Mouse (Mus musculus) midbrain, embryonic 14.5 days (tissue): ENCODE measurements at regions not wholly inside any gene's neighbourhood (a gene's known extent, or its start where the extent isn't known, plus 50 kb on each side); places are given as distances from the start of the nearest gene placed in this dataset.

Source experiments
- ATAC-seq: fragments of 200-750 bp; cut with Nextera tagmentation; 2 replicates; pipeline ENCODE4 v1.8.0; 2017; ENCODE audit warnings: moderate number of reproducible peaks, moderate library complexity; ENCODE audit not compliant: low FRiP score, low TSS enrichment
- DNase-seq: peaks from one replicate; pipeline ENCODE4 v3.0.0-alpha.2; 2015
- H3K27ac ChIP-seq: fragments of 300-500 bp; sonication (generic); replicated peaks from 2 replicates; pipeline ENCODE4 v1.5.1; 2014; ENCODE audit warnings: mild to moderate bottlenecking, low read depth, low read length, moderate library complexity
- H3K27me3 ChIP-seq: fragments of 300-500 bp; sonication (generic); 2 replicates; pipeline ENCODE4 v1.6.1; 2014; ENCODE audit warnings: low read length, control low read depth, mixed read lengths; ENCODE audit not compliant: control insufficient read depth, insufficient read depth
- H3K36me3 ChIP-seq: fragments of 300-500 bp; sonication (generic); 2 replicates; pipeline ENCODE4 v1.6.1; 2014; ENCODE audit warnings: low read length, control low read depth; ENCODE audit not compliant: control insufficient read depth, insufficient read depth
- H3K4me1 ChIP-seq: fragments of 300-500 bp; sonication (generic); 2 replicates; pipeline ENCODE4 v1.6.1; 2014; ENCODE audit warnings: mild to moderate bottlenecking, antibody characterized with exemption, low read length, control low read depth; ENCODE audit not compliant: control insufficient read depth, insufficient read depth
- H3K4me2 ChIP-seq: fragments of 300-500 bp; sonication (generic); 2 replicates; pipeline ENCODE4 v1.6.1; 2014; ENCODE audit warnings: mild to moderate bottlenecking, low read length, moderate library complexity
- H3K4me3 ChIP-seq: fragments of 300-500 bp; sonication (generic); replicated peaks from 2 replicates; pipeline ENCODE4 v1.5.1; 2014; ENCODE audit warnings: low read depth, low read length
- H3K9ac ChIP-seq: fragments of 300-500 bp; sonication (generic); replicated peaks from 2 replicates; pipeline ENCODE4 v1.6.1; 2014; ENCODE audit warnings: mild to moderate bottlenecking, low read length, moderate library complexity
- H3K9me3 ChIP-seq: fragments of 300-500 bp; sonication (generic); 2 replicates; pipeline ENCODE4 v1.6.1; 2016; ENCODE audit warnings: low read length, control low read depth, mixed read lengths; ENCODE audit not compliant: control insufficient read depth
- WGBS: fragments of 180-500 bp; shearing (Covaris S2); extraction: QIAGEN DNeasy Blood & Tissue Kit; methylation state at CpG from one replicate; pipeline ENCODE4 v1.1.7; 2014; 5-methylcytosine and 5-hydroxymethylcytosine counted together

GRCm38 (mm10) chr7:83140658-83141057 is 273.5 kb downstream of the Mex3b start:
- H3K36me3 ChIP-seq: no peaks in the 10 kb centered on the region
- no peaks in the 10 kb centered on the region for H3K4me1 ChIP-seq
- no peaks in the 10 kb centered on the region for H3K9me3 ChIP-seq
- H3K4me3 ChIP-seq: no peak overlapping the region
- H3K27ac ChIP-seq: no peak overlapping the region
- ATAC-seq (no peak), DNase-seq (no peak)
- WGBS: 93% methylated on average over 3 of the region's 3 CpGs
- H3K9ac ChIP-seq: no peak overlapping the region
- no peak overlapping the region for H3K4me2 ChIP-seq
- no peaks in the 10 kb centered on the region for H3K27me3 ChIP-seq

GRCm38 (mm10) chr7:83144018-83144417 is 276.9 kb downstream of the Mex3b start:
- Histone ChIP-seq H3K9ac (no peak overlapping the region), H3K27ac (no peak overlapping the region), H3K4me2 (no peak overlapping the region), H3K9me3 (no peaks in the 10 kb centered on the region), H3K4me1 (no peaks in the 10 kb centered on the region), H3K4me3 (no peak overlapping the region), H3K36me3 (no peaks in the 10 kb centered on the region), H3K27me3 (no peaks in the 10 kb centered on the region)
- 80% methylated on average over 5 of the region's 5 CpGs for WGBS
- DNase-seq: no peak
- ATAC-seq: no peak

- Histone ChIP-seq H3K4me2 (no peak overlapping the region), H3K4me3 (no peak overlapping the region), H3K9me3 (no peaks in the 10 kb centered on the region), H3K4me1 (no peaks in the 10 kb centered on the region), H3K27me3 (no peaks in the 10 kb centered on the region), H3K9ac (no peak overlapping the region), H3K36me3 (no peaks in the 10 kb centered on the region), H3K27ac (no peak overlapping the region)
- no peak for DNase-seq
- no peak for ATAC-seq
- 88% methylated on average over 5 of the region's 5 CpGs for WGBS
Measured at GRCm38 (mm10) chr7:83145551-83145950, 278.4 kb downstream of the Mex3b start.

- no peak for DNase-seq
- 80% methylated on average over 2 of the region's 2 CpGs for WGBS
Measured at GRCm38 (mm10) chr7:83161226-83161625, 294.1 kb downstream of the Mex3b start.

GRCm38 (mm10) chr7:83162868-83163267 is 295.7 kb downstream of the Mex3b start:
- Histone ChIP-seq H3K4me3 (no peak overlapping the region), H3K4me1 (no peaks in the 10 kb centered on the region), H3K36me3 (no peaks in the 10 kb centered on the region), H3K27me3 (no peaks in the 10 kb centered on the region), H3K9ac (no peak overlapping the region), H3K4me2 (no peak overlapping the region), H3K9me3 (no peaks in the 10 kb centered on the region), H3K27ac (no peak overlapping the region)
- DNase-seq (no peak), ATAC-seq (no peak)
- 67% methylated on average over 3 of the region's 3 CpGs for WGBS

More at GRCm38 (mm10) chr7:83161226-83161625, 294.1 kb downstream of the Mex3b start:
- H3K27me3 ChIP-seq: no peaks in the 10 kb centered on the region
- no peak overlapping the region for H3K9ac ChIP-seq
- H3K4me1 ChIP-seq: no peaks in the 10 kb centered on the region
- no peak overlapping the region for H3K27ac ChIP-seq
- no peak overlapping the region for H3K4me3 ChIP-seq
- no peak overlapping the region for H3K4me2 ChIP-seq
- no peak for ATAC-seq
- no peaks in the 10 kb centered on the region for H3K9me3 ChIP-seq
- no peaks in the 10 kb centered on the region for H3K36me3 ChIP-seq

GRCm38 (mm10) chr7:83179403-83179802 is 312.3 kb downstream of the Mex3b start:
- DNase-seq: no peak
- ATAC-seq: no peak
- no peak overlapping the region for H3K27ac ChIP-seq
- no peaks in the 10 kb centered on the region for H3K27me3 ChIP-seq
- no peak overlapping the region for H3K4me3 ChIP-seq
- no peak overlapping the region for H3K9ac ChIP-seq
- H3K36me3 ChIP-seq: no peaks in the 10 kb centered on the region
- H3K4me1 ChIP-seq: no peaks in the 10 kb centered on the region
- no peaks in the 10 kb centered on the region for H3K9me3 ChIP-seq
- 95% methylated on average over 1 of the region's 1 CpGs for WGBS
- H3K4me2 ChIP-seq: no peak overlapping the region

- ATAC-seq: no peak
- Histone ChIP-seq H3K4me2 (no peak overlapping the region), H3K4me3 (no peak overlapping the region), H3K9ac (no peak overlapping the region), H3K36me3 (no peaks in the 10 kb centered on the region), H3K9me3 (0 out of 2 replicates have a peak, but pooled peaks cover 2% of the 10 kb centered on the region), H3K4me1 (no peaks in the 10 kb centered on the region), H3K27ac (no peak overlapping the region), H3K27me3 (no peaks in the 10 kb centered on the region)
- DNase-seq: no peak
- 95% methylated on average over 9 of the region's 9 CpGs for WGBS
Measured at GRCm38 (mm10) chr7:83186341-83186740, 319.2 kb downstream of the Mex3b start.

- WGBS: 86% methylated on average over 12 of the region's 12 CpGs
- Histone ChIP-seq H3K4me3 (no peak overlapping the region), H3K27ac (no peak overlapping the region), H3K4me2 (no peak overlapping the region), H3K27me3 (no peaks in the 10 kb centered on the region), H3K4me1 (no peaks in the 10 kb centered on the region; the same call in 1 of the 2 replicates), H3K9ac (no peak overlapping the region), H3K36me3 (no peaks in the 10 kb centered on the region), H3K9me3 (no peaks in the 10 kb centered on the region)
- no peak for ATAC-seq
- no peak for DNase-seq
Measured at GRCm38 (mm10) chr7:83195896-83196537, 328.9 kb downstream of the Mex3b start.

GRCm38 (mm10) chr7:83197490-83197889 is 330.4 kb downstream of the Mex3b start:
- DNase-seq: no peak
- 82% methylated on average over 2 of the region's 2 CpGs for WGBS
- H3K36me3 ChIP-seq: no peaks in the 10 kb centered on the region
- no peaks in the 10 kb centered on the region for H3K9me3 ChIP-seq
- peaks cover 14% of the 10 kb centered on the region for H3K4me1 ChIP-seq
- no peaks in the 10 kb centered on the region for H3K27me3 ChIP-seq
- H3K9ac ChIP-seq: no peak overlapping the region
- no peak overlapping the region for H3K4me3 ChIP-seq
- no peak overlapping the region for H3K4me2 ChIP-seq
- no peak overlapping the region for H3K27ac ChIP-seq
- no peak for ATAC-seq
